Mouse (Mus musculus) retina, embryonic 14.5 days (tissue): ENCODE data around the gene Dis3l2.
A peak's percentile ranks its signal among the peaks of the same experiment; 100 is the strongest.

Source experiments
- DNase-seq: peaks from one replicate; pipeline ENCODE4 v3.0.0-alpha.2; 2015; ENCODE audit warnings: low spot score

The Dis3l2 gene

GRCm38 (mm10) chr1:87010629-87011330 lies 307.2 kb downstream of the Dis3l2 start:
- no peak for DNase-seq

- no peak for DNase-seq
Observed at GRCm38 (mm10) chr1:87011718-87012117, 308.1 kb downstream of the Dis3l2 start.

GRCm38 (mm10) chr1:87012606-87013005 lies 309.0 kb downstream of the Dis3l2 start:
- no peak for DNase-seq

- no peak for DNase-seq
Observed at GRCm38 (mm10) chr1:87020714-87021113, 317.1 kb downstream of the Dis3l2 start.

- no peak for DNase-seq
Observed at GRCm38 (mm10) chr1:87021584-87021983, 318.0 kb downstream of the Dis3l2 start.

GRCm38 (mm10) chr1:87023291-87024170 lies 319.9 kb downstream of the Dis3l2 start:
- no peak for DNase-seq

GRCm38 (mm10) chr1:87025021-87025420 lies 321.4 kb downstream of the Dis3l2 start:
- DNase-seq: no peak

- DNase-seq: no peak
Observed at GRCm38 (mm10) chr1:87028786-87029185, 325.2 kb downstream of the Dis3l2 start.

GRCm38 (mm10) chr1:87030652-87031051 lies 327.0 kb downstream of the Dis3l2 start:
- no peak for DNase-seq

- DNase-seq: no peak
Observed at GRCm38 (mm10) chr1:87032466-87032865, 328.9 kb downstream of the Dis3l2 start.

GRCm38 (mm10) chr1:87035532-87036161 lies 332.0 kb downstream of the Dis3l2 start:
- DNase-seq: peak; percentile 65

GRCm38 (mm10) chr1:87036334-87036733 lies 332.7 kb downstream of the Dis3l2 start:
- DNase-seq: no peak

- no peak for DNase-seq
Observed at GRCm38 (mm10) chr1:87038477-87039070, 335.0 kb downstream of the Dis3l2 start.

GRCm38 (mm10) chr1:87041119-87041518 lies 337.5 kb downstream of the Dis3l2 start:
- peak; percentile 75 for DNase-seq

- DNase-seq: peak; percentile 86
Observed at GRCm38 (mm10) chr1:87041814-87042438, 338.3 kb downstream of the Dis3l2 start.

- no peak for DNase-seq
Observed at GRCm38 (mm10) chr1:87050072-87050471, 346.5 kb downstream of the Dis3l2 start.

GRCm38 (mm10) chr1:87050700-87051099 lies 347.1 kb downstream of the Dis3l2 start:
- no peak for DNase-seq

GRCm38 (mm10) chr1:87051369-87051768 lies 347.8 kb downstream of the Dis3l2 start:
- no peak for DNase-seq

- DNase-seq: no peak
Observed at GRCm38 (mm10) chr1:87057075-87057474, 353.5 kb downstream of the Dis3l2 start.

GRCm38 (mm10) chr1:87059042-87059665 lies 355.5 kb downstream of the Dis3l2 start:
- DNase-seq: no peak

- DNase-seq: no peak
Observed at GRCm38 (mm10) chr1:87060913-87061312, 357.3 kb downstream of the Dis3l2 start.
